Mouse (Mus musculus) G1E (cell line): Measurements from ENCODE around the gene Lrmda.

Experiments used
- CTCF ChIP-seq: IDR thresholded peaks from 2 replicates; pipeline ENCODE4 v1.5.1; 2012; ENCODE audit warnings: low read depth, low read length, inconsistent platforms, mixed read lengths
- GATA1 ChIP-seq: IDR thresholded peaks from 2 replicates; pipeline ENCODE4 v1.6.1; 2012; ENCODE audit warnings: borderline replicate concordance, low read length, inconsistent platforms, mixed read lengths
- TAL1 ChIP-seq: conservative IDR thresholded peaks from 2 replicates; pipeline ENCODE4 v1.6.1; 2012; ENCODE audit warnings: low read depth, low read length, inconsistent platforms, mixed read lengths

- TF ChIP-seq CTCF = no peak
- no peak for TF ChIP-seq TAL1
- TF ChIP-seq GATA1 = no peak
These were observed 803.4 kb downstream of the Lrmda start for GRCm38 (mm10) chr14:22822942-22823341.
